In the genomic region with DNA sequence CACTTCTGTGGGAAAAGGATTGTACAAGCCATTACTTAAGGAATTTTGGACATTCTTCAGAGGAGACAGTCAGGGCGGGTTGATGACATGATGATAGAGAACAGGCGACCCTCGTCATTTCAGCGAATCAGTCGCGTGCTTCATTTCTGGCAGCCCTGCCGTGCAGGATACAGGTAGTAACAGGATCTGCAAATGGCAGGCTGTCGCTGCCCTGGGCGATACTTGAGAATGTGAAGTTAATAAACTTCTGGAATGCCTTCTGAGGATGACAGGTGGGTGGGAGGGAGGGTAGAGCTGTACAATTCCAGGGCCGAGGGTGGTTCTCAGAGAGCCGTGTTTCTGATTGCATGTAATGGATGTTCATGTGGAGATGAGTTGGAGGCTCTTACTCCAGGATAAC, we compare ENCODE assay signal across 14 mouse cellular contexts.
"Had no signal": no experiment of that assay in that cellular context is flagged by ENCODE, and none has a peak within 500 bp of the region (broad histone marks: within the 10 kb centered on the region; RNA-seq: fewer than 3 reads in every experiment).

No protein-coding gene starts in this region.

- H3K27me3 ChIP-seq: liver, embryonic 15.5 days; neural tube, embryonic 15.5 days had no signal

- H3K36me3 ChIP-seq: liver, embryonic 15.5 days; neural tube, embryonic 15.5 days had no signal

- H3K9me3 ChIP-seq: liver, embryonic 15.5 days; neural tube, embryonic 15.5 days had no signal

- ATAC-seq: intestine, embryonic 16.5 days; lung, postnatal 0 days had no signal

- H3K4me3 ChIP-seq: liver, embryonic 15.5 days; myocyte; neural tube, embryonic 15.5 days had no signal

- H3K4me2 ChIP-seq: liver, embryonic 11.5 days; liver, embryonic 15.5 days; midbrain, embryonic 11.5 days; neural tube, embryonic 15.5 days had no signal

- H3K27ac ChIP-seq: liver, embryonic 15.5 days; neural tube, embryonic 15.5 days had no signal

- H3K9ac ChIP-seq: liver, embryonic 15.5 days; neural tube, embryonic 15.5 days had no signal

- H3K4me1 ChIP-seq: liver, embryonic 15.5 days had no signal

- DNase-seq: kidney, adult 2 months; kidney, postnatal 36 days; layer of hippocampus, adult 9-11 months; layer of hippocampus, postnatal 36 days; lung, adult 2 months; lung, postnatal 36 days; thymus, postnatal 4 days had no signal
